Mouse (Mus musculus) intestine, postnatal 0 days (tissue): ENCODE measurements around the gene Npdc1. TPM values are rescaled to one million over a fixed set of nuclear protein-coding genes. Genes with fewer than 3 reads are reported as not detected.

ENCODE experiments used
- ATAC-seq: fragments of 200-750 bp; cut with Nextera tagmentation; 2 replicates; pipeline ENCODE4 v1.8.0; 2017; ENCODE audit warnings: mild to moderate bottlenecking, moderate TSS enrichment, moderate library complexity
- H3K27ac ChIP-seq: fragments of 300-500 bp; sonication (generic); 2 replicates; pipeline ENCODE4 v1.5.1; 2014; ENCODE audit warnings: mild to moderate bottlenecking, low read depth, low read length, moderate library complexity
- H3K27me3 ChIP-seq: fragments of 300-500 bp; sonication (generic); replicated peaks from 2 replicates; pipeline ENCODE4 v1.6.1; 2014; ENCODE audit warnings: low read length, mixed read lengths; ENCODE audit not compliant: control insufficient read depth, insufficient read depth
- H3K36me3 ChIP-seq: fragments of 300-500 bp; sonication (generic); 2 replicates; pipeline ENCODE4 v1.6.1; 2014; ENCODE audit warnings: mild to moderate bottlenecking, moderate library complexity; ENCODE audit not compliant: control insufficient read depth, insufficient read depth
- H3K4me1 ChIP-seq: fragments of 300-500 bp; sonication (generic); replicated peaks from 2 replicates; pipeline ENCODE4 v1.6.1; 2014; ENCODE audit warnings: antibody characterized with exemption, low read length, mixed read lengths; ENCODE audit not compliant: control insufficient read depth, insufficient read depth
- H3K4me2 ChIP-seq: fragments of 300-500 bp; sonication (generic); replicated peaks from 2 replicates; pipeline ENCODE4 v1.6.1; 2014; ENCODE audit warnings: low read depth, mild to moderate bottlenecking, moderate library complexity
- H3K4me3 ChIP-seq: fragments of 300-500 bp; sonication (generic); 2 replicates; pipeline ENCODE4 v1.5.1; 2014; ENCODE audit warnings: low read depth, low read length
- H3K9ac ChIP-seq: fragments of 300-500 bp; sonication (generic); 2 replicates; pipeline ENCODE4 v1.6.1; 2014; ENCODE audit warnings: mild to moderate bottlenecking, low read depth, low read length
- H3K9me3 ChIP-seq: fragments of 300-500 bp; sonication (generic); 2 replicates; pipeline ENCODE4 v1.6.1; 2016; ENCODE audit warnings: mixed run types; ENCODE audit not compliant: control insufficient read depth
- CTCF ChIP-seq: sonication (generic); IDR thresholded peaks from 2 replicates; pipeline ENCODE4 v1.5.1; 2016; ENCODE audit warnings: low read depth, mild to moderate bottlenecking, control low read depth, antibody characterized with exemption, moderate library complexity
- WGBS: fragments of 180-500 bp; shearing (Covaris S2); extraction: QIAGEN DNeasy Blood & Tissue Kit; methylation state at CpG from one replicate; pipeline ENCODE4 v1.1.7; 2014; 5-methylcytosine and 5-hydroxymethylcytosine counted together
- polyA plus RNA-seq: library from polyadenylated mRNA; unstranded; fragments of >200 nt; fragmentation: Nextera tagmentation; extraction: Ambion mirVana; gene quantifications from 2 replicates; pipeline ENCODE4 v1.2.1, GENCODE M21; 2015

The Npdc1 gene
- polyA plus RNA-seq, 1 experiment from 2014 or later, result 52.3 TPM

- ATAC-seq, result no peak
- 0 out of 2 replicates have a peak, but pooled peaks cover 3% of the 10 kb centered on the region for H3K27me3 ChIP-seq
- H3K9ac ChIP-seq, result no peak overlapping the region
- TF ChIP-seq CTCF, result no peak
- H3K36me3 ChIP-seq, result no peaks in the 10 kb centered on the region
- H3K9me3 ChIP-seq, result no peaks in the 10 kb centered on the region
- no peak overlapping the region for H3K4me3 ChIP-seq
- no peak overlapping the region for H3K4me2 ChIP-seq
- H3K4me1 ChIP-seq, result no peaks in the 10 kb centered on the region
- WGBS, result 49% methylated on average over 3 of the region's 3 CpGs
- no peak overlapping the region for H3K27ac ChIP-seq
These were observed 4.6 kb upstream of the Npdc1 start for GRCm38 (mm10) chr2:25394281-25395221.

- H3K36me3 ChIP-seq, result no peaks in the 10 kb centered on the region
- ATAC-seq, result peak; percentile 91
These were observed 3.2 kb upstream of the Npdc1 start, which contains the start of gene Entpd2 for GRCm38 (mm10) chr2:25395721-25396596. Gene Entpd2, plus strand, starts transcription at chr2:25395874.

GRCm38 (mm10) chr2:25396597-25396983, 2.6 kb upstream of the Npdc1 start:
- no peak overlapping the region for H3K27ac ChIP-seq
- 40% methylated on average over 3 of the region's 3 CpGs for WGBS
- no peak overlapping the region for H3K9ac ChIP-seq
- no peak for ATAC-seq
- H3K4me1 ChIP-seq, result no peaks in the 10 kb centered on the region
- peak overlapping the region; percentile 57 for H3K4me3 ChIP-seq
- no peaks in the 10 kb centered on the region for H3K36me3 ChIP-seq
- H3K9me3 ChIP-seq, result no peaks in the 10 kb centered on the region
- 0 out of 2 replicates have a peak, but pooled peaks cover 3% of the 10 kb centered on the region for H3K27me3 ChIP-seq
- TF ChIP-seq CTCF, result no peak
- peak overlapping the region; percentile 96 for H3K4me2 ChIP-seq

More at GRCm38 (mm10) chr2:25395721-25396596, 3.2 kb upstream of the Npdc1 start, which contains the start of gene Entpd2:
- 0 out of 2 replicates have a peak, but pooled peaks cover 3% of the 10 kb centered on the region for H3K27me3 ChIP-seq
- H3K4me2 ChIP-seq, result peak within 1 kb of the TSS; percentile 96
- TF ChIP-seq CTCF, result peak; percentile 59
- peak within 1 kb of the TSS; percentile 57 for H3K4me3 ChIP-seq
- peak within 1 kb of the TSS; percentile 62 for H3K9ac ChIP-seq
- WGBS, result 1% methylated on average over 55 of the region's 57 CpGs
- H3K27ac ChIP-seq, result peak within 1 kb of the TSS; percentile 82
- H3K4me1 ChIP-seq, result no peaks in the 10 kb centered on the region
- no peaks in the 10 kb centered on the region for H3K9me3 ChIP-seq

- Histone ChIP-seq H3K9ac (no peak overlapping the region), H3K4me3 (0 out of 2 replicates have a peak overlapping the region, but pooled peaks have one; percentile 57), H3K9me3 (no peaks in the 10 kb centered on the region), H3K4me2 (peak overlapping the region; percentile 96; the same call in 1 of the 2 replicates), H3K36me3 (no peaks in the 10 kb centered on the region), H3K27ac (no peak overlapping the region), H3K27me3 (0 out of 2 replicates have a peak, but pooled peaks cover 3% of the 10 kb centered on the region), H3K4me1 (no peaks in the 10 kb centered on the region)
- TF ChIP-seq CTCF, result no peak
- no peak for ATAC-seq
- 56% methylated on average over 1 of the region's 1 CpGs for WGBS
These were observed 2.1 kb upstream of the Npdc1 start for GRCm38 (mm10) chr2:25397010-25397409.

- H3K36me3 ChIP-seq, result no peaks in the 10 kb centered on the region
These were observed 1.1 kb upstream of the Npdc1 start for GRCm38 (mm10) chr2:25398065-25398464.

More at GRCm38 (mm10) chr2:25398065-25398464, 1.1 kb upstream of the Npdc1 start:
- H3K4me3 ChIP-seq, result no peak overlapping the region
- TF ChIP-seq CTCF, result no peak
- no peak overlapping the region for H3K9ac ChIP-seq
- WGBS, result 92% methylated on average over 7 of the region's 7 CpGs
- 0 out of 2 replicates have a peak, but pooled peaks cover 3% of the 10 kb centered on the region for H3K27me3 ChIP-seq
- H3K9me3 ChIP-seq, result no peaks in the 10 kb centered on the region
- no peak overlapping the region for H3K4me2 ChIP-seq
- no peak for ATAC-seq
- no peak overlapping the region for H3K27ac ChIP-seq
- H3K4me1 ChIP-seq, result no peaks in the 10 kb centered on the region
